Mouse (Mus musculus): ENCODE results near the gene Gsdma.
"Not testable (repeated sequence)": the region's sequence is repeated elsewhere in the genome, so short reads cannot be mapped to it uniquely, and the experiment has no call there.

The Gsdma gene

GRCm38 (mm10) chr11:98709001-98709741 is 45.0 kb downstream of the Gsdma start:
- no peak for DNase-seq (ENCODE audit: extremely low spot score, low read depth, low spot score)

- DNase-seq (ENCODE audit: extremely low spot score, low read depth, low spot score) = peak; percentile 61
Observed at GRCm38 (mm10) chr11:98710416-98711045, 46.4 kb downstream of the Gsdma start.

DNA sequence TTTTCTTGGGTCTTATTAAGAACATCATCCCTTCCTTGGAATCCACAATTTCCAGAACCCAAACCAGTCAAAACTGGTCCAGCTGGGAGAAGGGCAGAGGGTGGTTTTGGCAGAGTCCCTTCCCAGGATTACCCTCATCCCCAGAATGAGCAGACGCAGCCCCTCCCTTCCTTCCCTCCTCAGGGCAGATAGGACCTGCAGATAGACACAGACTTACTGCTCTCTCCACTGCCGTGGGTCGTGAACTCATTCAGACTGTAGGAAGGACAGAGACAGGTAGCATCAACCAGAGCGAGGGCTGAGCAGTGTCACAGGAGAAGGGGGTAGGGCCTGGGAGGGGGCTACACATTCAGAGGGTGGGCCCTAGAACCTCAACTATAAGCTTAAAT is 46.9 kb downstream of the Gsdma start:
- DNase-seq (ENCODE audit: extremely low spot score, low read depth, low spot score) = no peak

- DNase-seq (ENCODE audit: extremely low spot score, low read depth, low spot score) = not testable (repeated sequence)
Observed at GRCm38 (mm10) chr11:98712009-98712408, 47.9 kb downstream of the Gsdma start.

GRCm38 (mm10) chr11:98713703-98714102 is 49.6 kb downstream of the Gsdma start:
- DNase-seq (ENCODE audit: extremely low spot score, low read depth, low spot score) = no peak

- no peak for DNase-seq (ENCODE audit: extremely low spot score, low read depth, low spot score)
Observed at GRCm38 (mm10) chr11:98715946-98716345, 51.8 kb downstream of the Gsdma start.

- no peak for DNase-seq (ENCODE audit: extremely low spot score, low read depth, low spot score)
Observed at GRCm38 (mm10) chr11:98717904-98718303, 53.8 kb downstream of the Gsdma start.

GRCm38 (mm10) chr11:98720756-98721155 is 56.6 kb downstream of the Gsdma start:
- DNase-seq (ENCODE audit: extremely low spot score, low read depth, low spot score) = no peak

DNA sequence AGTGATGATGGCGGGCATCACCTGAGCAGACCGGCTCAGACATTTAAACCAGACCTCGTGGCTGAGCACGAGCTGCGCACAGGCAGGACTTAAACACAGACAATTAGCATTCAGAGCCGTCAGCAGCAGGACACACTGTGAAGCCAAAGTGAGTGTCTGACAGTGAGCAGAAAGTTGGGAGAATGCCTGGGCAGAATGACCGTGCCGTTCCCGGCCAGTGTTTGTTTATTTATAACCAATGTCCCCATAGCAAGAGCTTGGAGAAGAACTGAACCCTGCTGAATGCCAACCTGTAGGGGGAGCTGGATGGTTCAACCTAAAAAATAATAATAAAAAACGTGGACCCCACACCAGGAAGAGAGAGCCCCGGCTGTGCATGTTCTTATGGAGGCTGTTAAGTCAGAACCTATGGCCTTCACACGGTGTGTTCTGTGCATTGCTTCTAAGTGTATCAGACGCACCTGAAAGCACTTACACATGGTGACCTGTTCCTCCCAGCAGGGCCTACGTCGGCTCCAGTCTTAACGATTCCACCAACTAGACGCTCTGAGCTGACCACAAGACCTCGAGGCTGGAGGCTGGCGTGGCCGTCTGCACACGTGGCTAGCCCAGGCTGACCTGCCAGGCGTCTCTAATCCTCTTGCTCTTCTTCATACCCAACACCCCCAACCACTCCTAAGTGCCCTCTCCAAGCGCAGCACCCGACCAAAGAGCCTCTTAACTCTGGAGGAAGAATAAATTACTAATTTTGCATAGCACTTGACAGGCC is 57.5 kb downstream of the Gsdma start:
- no peak for DNase-seq (ENCODE audit: extremely low spot score, low read depth, low spot score)

- DNase-seq (ENCODE audit: extremely low spot score, low read depth, low spot score) = no peak
Observed at GRCm38 (mm10) chr11:98723098-98723497, 58.9 kb downstream of the Gsdma start.

DNA sequence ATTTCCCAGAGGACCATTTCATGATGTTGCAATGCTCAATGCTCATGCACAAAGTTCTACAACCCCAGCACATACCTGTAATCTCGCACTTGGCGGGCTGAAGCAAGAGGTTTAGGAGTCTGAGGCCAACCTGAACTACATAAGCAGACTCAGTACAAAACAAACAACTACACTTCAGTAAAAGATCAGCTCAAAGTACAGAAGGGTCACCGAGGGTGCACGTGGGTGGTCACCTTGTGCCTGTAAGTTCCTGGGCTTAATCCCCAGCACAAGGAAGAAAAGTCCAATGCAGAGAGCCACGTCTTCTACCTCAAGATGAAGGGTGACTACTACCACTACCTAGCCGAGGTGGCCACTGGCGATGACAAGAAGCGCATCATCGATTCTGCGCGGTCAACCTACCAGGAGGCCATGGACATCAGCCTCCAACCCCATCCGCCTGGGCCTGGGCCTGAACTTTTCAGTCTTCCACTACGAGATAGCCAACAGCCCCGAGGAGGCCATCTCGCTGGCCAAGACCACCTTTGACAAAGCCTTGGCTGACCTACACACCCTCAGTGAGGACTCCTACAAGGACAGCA is 61.9 kb downstream of the Gsdma start:
- no peak for DNase-seq (ENCODE audit: extremely low spot score, low read depth, low spot score)

Data from hindlimb bud, embryonic 11.5 days (tissue).